Mouse (Mus musculus) right cerebral cortex, postnatal 10 days (tissue): ENCODE data around the gene Spata18.

ENCODE experiments used
- DNase-seq, 2 experiments: peaks; one replicate each; pipeline ENCODE4 v3.0.0; 2021; ENCODE audit warnings: low spot score in 2 of 2

Spata18 gene

GRCm38 (mm10) chr5:73716941-73717340, 65.8 kb downstream of the Spata18 start:
- DNase-seq, result no peak

GRCm38 (mm10) chr5:73721682-73722282, 70.6 kb downstream of the Spata18 start:
- no peak for DNase-seq

- no peak for DNase-seq
Observed at GRCm38 (mm10) chr5:73725981-73726380, 74.8 kb downstream of the Spata18 start.

GRCm38 (mm10) chr5:73728651-73729050, 77.5 kb downstream of the Spata18 start:
- no peak for DNase-seq
